Mouse (Mus musculus) limb, embryonic 10.5 days (tissue): ENCODE results near the gene Iffo1. TPM values are rescaled to one million over a fixed set of nuclear protein-coding genes. Genes with fewer than 3 reads are reported as not detected.

Source experiments
- DNase-seq: peaks from one replicate; pipeline ENCODE4 v3.0.0-alpha.2; 2017; ENCODE audit warnings: low spot score
- H3K27ac ChIP-seq: fragments of 300-500 bp; sonication (generic); 2 replicates; pipeline ENCODE4 v1.5.1; 2016; ENCODE audit warnings: mild to moderate bottlenecking
- H3K27me3 ChIP-seq: fragments of 300-500 bp; sonication (generic); 2 replicates; pipeline ENCODE4 v1.6.1; 2016; ENCODE audit warnings: low read depth, mild to moderate bottlenecking; ENCODE audit not compliant: poor library complexity, severe bottlenecking
- H3K36me3 ChIP-seq: fragments of 300-500 bp; sonication (generic); 2 replicates; pipeline ENCODE4 v1.6.1; 2016; ENCODE audit warnings: mild to moderate bottlenecking, moderate library complexity
- H3K4me1 ChIP-seq: fragments of 300-500 bp; sonication (generic); 2 replicates; pipeline ENCODE4 v1.6.1; 2016
- H3K4me3 ChIP-seq: fragments of 300-500 bp; sonication (generic); 2 replicates; pipeline ENCODE4 v1.5.1; 2016; ENCODE audit warnings: mild to moderate bottlenecking, moderate library complexity
- H3K9me3 ChIP-seq: fragments of 300-500 bp; sonication (generic); replicated peaks from 2 replicates; pipeline ENCODE4 v1.6.1; 2016; ENCODE audit warnings: mild to moderate bottlenecking
- WGBS: fragments of 180-500 bp; shearing (Covaris S2); methylation state at CpG from one replicate; pipeline ENCODE4 v1.1.7; 2016; 5-methylcytosine and 5-hydroxymethylcytosine counted together
- polyA plus RNA-seq: library from polyadenylated mRNA; unstranded; fragments of >200 nt; fragmentation: Nextera tagmentation; extraction: Ambion mirVana; gene quantifications from 2 replicates; pipeline ENCODE4 v1.2.1, GENCODE M21; 2016

Gene Iffo1
- polyA plus RNA-seq, 1 experiment from 2014 or later, result 15.5 TPM

- no peaks in the 10 kb centered on the region for H3K9me3 ChIP-seq
- peak overlapping the region; percentile 81 for H3K4me3 ChIP-seq
- H3K27ac ChIP-seq, result peak overlapping the region; percentile 93
- DNase-seq, result no peak
- peaks cover 74% of the 10 kb centered on the region for H3K36me3 ChIP-seq
- 1% methylated on average over 35 of the region's 35 CpGs for WGBS
- peaks cover 57% of the 10 kb centered on the region for H3K4me1 ChIP-seq
- H3K27me3 ChIP-seq, result no peaks in the 10 kb centered on the region
These were observed 474 bp downstream of the Iffo1 start for GRCm38 (mm10) chr6:125145479-125145951.

GRCm38 (mm10) chr6:125146148-125146547 is 1.1 kb downstream of the Iffo1 start:
- H3K4me3 ChIP-seq, result peak overlapping the region; percentile 81
- 66% methylated on average over 7 of the region's 7 CpGs for WGBS
- peaks cover 57% of the 10 kb centered on the region for H3K4me1 ChIP-seq
- no peaks in the 10 kb centered on the region for H3K9me3 ChIP-seq
- peak overlapping the region; percentile 93 for H3K27ac ChIP-seq
- DNase-seq, result no peak
- peaks cover 74% of the 10 kb centered on the region for H3K36me3 ChIP-seq
- H3K27me3 ChIP-seq, result no peaks in the 10 kb centered on the region

- WGBS, result 90% methylated on average over 4 of the region's 4 CpGs
- peaks cover 74% of the 10 kb centered on the region for H3K36me3 ChIP-seq
- H3K27ac ChIP-seq, result peak overlapping the region; percentile 47; the same call in 1 of the 2 replicates
- H3K4me1 ChIP-seq, result peaks cover 57% of the 10 kb centered on the region
- H3K9me3 ChIP-seq, result no peaks in the 10 kb centered on the region
- DNase-seq, result no peak
- no peaks in the 10 kb centered on the region for H3K27me3 ChIP-seq
- peak overlapping the region; percentile 81 for H3K4me3 ChIP-seq
These were observed 1.8 kb downstream of the Iffo1 start for GRCm38 (mm10) chr6:125146797-125147196.

GRCm38 (mm10) chr6:125147329-125147728 is 2.3 kb downstream of the Iffo1 start:
- WGBS, result 78% methylated on average over 10 of the region's 10 CpGs
- peak overlapping the region; percentile 47; the same call in 1 of the 2 replicates for H3K27ac ChIP-seq
- peaks cover 74% of the 10 kb centered on the region for H3K36me3 ChIP-seq
- peak overlapping the region; percentile 81; the same call in 1 of the 2 replicates for H3K4me3 ChIP-seq
- DNase-seq, result no peak
- peaks cover 57% of the 10 kb centered on the region for H3K4me1 ChIP-seq
- no peaks in the 10 kb centered on the region for H3K9me3 ChIP-seq
- no peaks in the 10 kb centered on the region for H3K27me3 ChIP-seq

GRCm38 (mm10) chr6:125148251-125148925 is 3.3 kb downstream of the Iffo1 start:
- 81% methylated on average over 18 of the region's 18 CpGs for WGBS
- H3K36me3 ChIP-seq, result peaks cover 75% of the 10 kb centered on the region
- H3K27me3 ChIP-seq, result no peaks in the 10 kb centered on the region
- no peaks in the 10 kb centered on the region for H3K9me3 ChIP-seq
- peak overlapping the region; percentile 64; the same call in 1 of the 2 replicates for H3K27ac ChIP-seq
- no peak overlapping the region; the same call in 1 of the 2 replicates for H3K4me3 ChIP-seq
- H3K4me1 ChIP-seq, result peaks cover 57% of the 10 kb centered on the region
- no peak for DNase-seq

- peaks cover 54% of the 10 kb centered on the region for H3K4me1 ChIP-seq
- H3K4me3 ChIP-seq, result peak overlapping the region; percentile 10; the same call in 1 of the 2 replicates
- peak overlapping the region; percentile 64 for H3K27ac ChIP-seq
- WGBS, result 81% methylated on average over 16 of the region's 16 CpGs
- no peak for DNase-seq
- no peaks in the 10 kb centered on the region for H3K9me3 ChIP-seq
- no peaks in the 10 kb centered on the region for H3K27me3 ChIP-seq
- H3K36me3 ChIP-seq, result peaks cover 75% of the 10 kb centered on the region
These were observed 4.0 kb downstream of the Iffo1 start for GRCm38 (mm10) chr6:125148926-125149568.

- peaks cover 48% of the 10 kb centered on the region for H3K4me1 ChIP-seq
- 70% methylated on average over 7 of the region's 7 CpGs for WGBS
These were observed 4.5 kb downstream of the Iffo1 start for GRCm38 (mm10) chr6:125149569-125149950.

GRCm38 (mm10) chr6:125152212-125153017 is 7.4 kb downstream of the Iffo1 start:
- H3K9me3 ChIP-seq, result no peaks in the 10 kb centered on the region
- H3K4me1 ChIP-seq, result peaks cover 22% of the 10 kb centered on the region
- WGBS, result 88% methylated on average over 22 of the region's 22 CpGs
- H3K4me3 ChIP-seq, result no peak overlapping the region
- H3K27ac ChIP-seq, result no peak overlapping the region
- no peak for DNase-seq
- no peaks in the 10 kb centered on the region for H3K27me3 ChIP-seq
- peaks cover 89% of the 10 kb centered on the region for H3K36me3 ChIP-seq

More at GRCm38 (mm10) chr6:125149569-125149950, 4.5 kb downstream of the Iffo1 start:
- Histone ChIP-seq H3K4me3 (no peak overlapping the region), H3K27ac (peak overlapping the region; percentile 64), H3K36me3 (peaks cover 71% of the 10 kb centered on the region), H3K9me3 (no peaks in the 10 kb centered on the region), H3K27me3 (no peaks in the 10 kb centered on the region)
- DNase-seq, result no peak

GRCm38 (mm10) chr6:125153018-125153389 is 8.0 kb downstream of the Iffo1 start:
- DNase-seq, result no peak
- WGBS, result 89% methylated on average over 5 of the region's 5 CpGs
- Histone ChIP-seq H3K36me3 (peaks cover 91% of the 10 kb centered on the region), H3K4me1 (peaks cover 16% of the 10 kb centered on the region), H3K9me3 (no peaks in the 10 kb centered on the region), H3K4me3 (no peak overlapping the region), H3K27ac (no peak overlapping the region), H3K27me3 (no peaks in the 10 kb centered on the region)

GRCm38 (mm10) chr6:125153682-125154081 is 8.6 kb downstream of the Iffo1 start:
- Histone ChIP-seq H3K27me3 (no peaks in the 10 kb centered on the region), H3K36me3 (peaks cover 89% of the 10 kb centered on the region), H3K9me3 (no peaks in the 10 kb centered on the region), H3K4me1 (peaks cover 9% of the 10 kb centered on the region), H3K27ac (no peak overlapping the region), H3K4me3 (no peak overlapping the region)
- DNase-seq, result no peak
- WGBS, result 93% methylated on average over 4 of the region's 4 CpGs

GRCm38 (mm10) chr6:125154550-125154949 is 9.5 kb downstream of the Iffo1 start:
- Histone ChIP-seq H3K27ac (no peak overlapping the region), H3K9me3 (no peaks in the 10 kb centered on the region), H3K4me1 (0 out of 2 replicates have a peak, but pooled peaks cover under 1% of the 10 kb centered on the region), H3K4me3 (no peak overlapping the region), H3K27me3 (no peaks in the 10 kb centered on the region), H3K36me3 (peaks cover 89% of the 10 kb centered on the region)
- no peak for DNase-seq

GRCm38 (mm10) chr6:125155262-125155661 is 10.2 kb downstream of the Iffo1 start:
- H3K36me3 ChIP-seq, result peaks cover 91% of the 10 kb centered on the region
- no peaks in the 10 kb centered on the region for H3K9me3 ChIP-seq
- DNase-seq, result no peak
- H3K27ac ChIP-seq, result no peak overlapping the region
- WGBS, result 90% methylated on average over 8 of the region's 8 CpGs
- H3K27me3 ChIP-seq, result no peaks in the 10 kb centered on the region
- H3K4me1 ChIP-seq, result no peaks in the 10 kb centered on the region
- no peak overlapping the region for H3K4me3 ChIP-seq
